Mouse (Mus musculus): ENCODE data around the gene Col5a2.

DNA sequence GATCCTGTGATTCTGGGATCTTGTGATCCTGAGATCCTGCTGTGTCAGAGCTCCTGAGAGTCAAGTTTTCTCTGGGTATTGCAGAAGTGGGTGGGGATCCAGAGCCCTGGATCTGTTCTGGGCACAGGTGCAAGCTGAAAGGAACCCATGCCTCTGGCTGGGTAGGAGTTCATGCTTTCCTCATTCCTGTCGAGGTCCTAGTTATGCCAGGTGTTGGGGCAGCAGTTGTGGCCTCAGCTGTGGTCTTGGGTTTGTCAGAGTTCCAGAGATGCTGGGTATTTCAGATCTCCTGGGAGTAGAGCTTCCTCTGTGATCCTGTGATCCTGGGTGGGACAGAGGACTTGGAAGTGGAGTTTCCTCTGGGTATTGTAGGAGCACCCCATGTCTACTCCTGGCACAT lies 137.7 kb downstream of the Col5a2 start:
- TF ChIP-seq CTCF (IDR thresholded peaks at IDR 0.05; ENCODE audit: control insufficient read depth, insufficient read depth, insufficient replicate concordance, low read depth, low read length) (no peak), POLR2A (IDR thresholded peaks at IDR 0.05; ENCODE audit: control insufficient read depth, low read depth, low read length) (no peak)

Measured in testis, adult 2 months (tissue).